Mouse (Mus musculus) testis, adult 2 months (tissue): ENCODE measurements around the gene Psme2b. TPM values are rescaled to one million over a fixed set of nuclear protein-coding genes. Genes with fewer than 3 reads are reported as not detected.
"Not testable (repeated sequence)": the region's sequence is repeated elsewhere in the genome, so short reads cannot be mapped to it uniquely, and the experiment has no call there.

Source experiments
- H3K27ac ChIP-seq: fragments of 200-500 bp; 2 replicates; pipeline ENCODE4 v1.5.1; 2012; ENCODE audit warnings: low read depth, low read length; ENCODE audit not compliant: control insufficient read depth, insufficient read depth
- H3K27me3 ChIP-seq: fragments of 200-500 bp; 2 replicates; pipeline ENCODE4 v1.6.1; 2012; ENCODE audit warnings: mild to moderate bottlenecking, low read length, moderate library complexity; ENCODE audit not compliant: control insufficient read depth, insufficient read depth
- H3K36me3 ChIP-seq: fragments of 200-500 bp; 2 replicates; pipeline ENCODE4 v1.6.1; 2012; ENCODE audit warnings: mild to moderate bottlenecking, low read length; ENCODE audit not compliant: control insufficient read depth, insufficient read depth
- H3K4me1 ChIP-seq: fragments of 200-500 bp; 2 replicates; pipeline ENCODE4 v1.6.1; 2012; ENCODE audit warnings: low read length; ENCODE audit not compliant: control insufficient read depth, insufficient read depth
- H3K4me3 ChIP-seq: fragments of 200-500 bp; 2 replicates; pipeline ENCODE4 v1.5.1; 2012; ENCODE audit warnings: low read depth, mild to moderate bottlenecking, low read length, moderate library complexity, mixed read lengths; ENCODE audit not compliant: control insufficient read depth
- polyA plus RNA-seq: library from polyadenylated mRNA; depleted of rRNA; stranded (reverse); fragments of >200 nt; gene quantifications from 2 replicates; pipeline ENCODE4 v1.2.3, GENCODE M21; 2012; rRNA removed

Psme2b gene
- polyA plus RNA-seq, result 0.53 and 0.67 TPM in 2 replicates

GRCm38 (mm10) chr11:48946090-48946489 lies at the start of gene Psme2b:
Gene Psme2b, minus strand, starts transcription at chr11:48946190.
- H3K27ac ChIP-seq, H3K36me3 ChIP-seq, H3K4me3 ChIP-seq: not testable (repeated sequence)

GRCm38 (mm10) chr11:48994018-48994417 lies 48.0 kb upstream of the Psme2b start, which contains the start of gene Tgtp1:
Gene Tgtp1, minus strand, starts transcription at chr11:48994172.
- H3K27me3 ChIP-seq, H3K36me3 ChIP-seq, H3K27ac ChIP-seq, H3K4me3 ChIP-seq, H3K4me1 ChIP-seq: not testable (repeated sequence)

More at GRCm38 (mm10) chr11:48946090-48946489, at the start of gene Psme2b:
- not testable (repeated sequence) for H3K27me3 ChIP-seq, H3K4me1 ChIP-seq

GRCm38 (mm10) chr11:48993296-48993695 lies 47.3 kb upstream of the Psme2b start:
- H3K4me1 ChIP-seq, H3K27ac ChIP-seq, H3K36me3 ChIP-seq: not testable (repeated sequence)

GRCm38 (mm10) chr11:48991740-48992520 lies 45.9 kb upstream of the Psme2b start, which contains the start of gene Gm12185:
Gene Gm12185, minus strand, starts transcription at chr11:48992226.
- not testable (repeated sequence) for H3K4me1 ChIP-seq, H3K27me3 ChIP-seq

More at GRCm38 (mm10) chr11:48993296-48993695, 47.3 kb upstream of the Psme2b start:
- not testable (repeated sequence) for H3K4me3 ChIP-seq, H3K27me3 ChIP-seq

GRCm38 (mm10) chr11:48989981-48990380 lies 44.0 kb upstream of the Psme2b start:
- not testable (repeated sequence) for H3K36me3 ChIP-seq, H3K4me1 ChIP-seq, H3K27me3 ChIP-seq, H3K4me3 ChIP-seq, H3K27ac ChIP-seq

More at GRCm38 (mm10) chr11:48991740-48992520, 45.9 kb upstream of the Psme2b start, which contains the start of gene Gm12185:
- not testable (repeated sequence) for H3K4me3 ChIP-seq, H3K36me3 ChIP-seq
- H3K27ac ChIP-seq, result 0 out of 2 replicates have a peak within 1 kb of the TSS, but pooled peaks have one; percentile 29

- not testable (repeated sequence) for H3K4me3 ChIP-seq, H3K36me3 ChIP-seq, H3K27me3 ChIP-seq, H3K27ac ChIP-seq, H3K4me1 ChIP-seq
Measured at GRCm38 (mm10) chr11:48988219-48988618, 42.2 kb upstream of the Psme2b start.

GRCm38 (mm10) chr11:48982848-48983247 lies 36.9 kb upstream of the Psme2b start:
- H3K4me3 ChIP-seq, H3K36me3 ChIP-seq, H3K27me3 ChIP-seq, H3K27ac ChIP-seq, H3K4me1 ChIP-seq: not testable (repeated sequence)

- not testable (repeated sequence) for H3K4me3 ChIP-seq, H3K4me1 ChIP-seq, H3K27ac ChIP-seq, H3K36me3 ChIP-seq, H3K27me3 ChIP-seq
Measured at GRCm38 (mm10) chr11:48980052-48980451, 34.1 kb upstream of the Psme2b start.

- H3K4me1 ChIP-seq, H3K36me3 ChIP-seq, H3K4me3 ChIP-seq, H3K27ac ChIP-seq, H3K27me3 ChIP-seq: not testable (repeated sequence)
Measured at GRCm38 (mm10) chr11:48979251-48979650, 33.3 kb upstream of the Psme2b start, which contains the start of gene 9930111J21Rik1. Gene 9930111J21Rik1, minus strand, starts transcription at chr11:48979398.

GRCm38 (mm10) chr11:48978240-48978939 lies 32.4 kb upstream of the Psme2b start, which contains the start of gene Olfr56:
Gene Olfr56, plus strand, starts transcription at chr11:48978889.
- H3K4me3 ChIP-seq, H3K27me3 ChIP-seq, H3K27ac ChIP-seq, H3K36me3 ChIP-seq, H3K4me1 ChIP-seq: not testable (repeated sequence)

- H3K4me3 ChIP-seq, H3K27ac ChIP-seq, H3K36me3 ChIP-seq, H3K4me1 ChIP-seq, H3K27me3 ChIP-seq: not testable (repeated sequence)
Measured at GRCm38 (mm10) chr11:48974686-48975085, 28.7 kb upstream of the Psme2b start.
